Mouse (Mus musculus): ENCODE results near the gene Plod2.

DNA sequence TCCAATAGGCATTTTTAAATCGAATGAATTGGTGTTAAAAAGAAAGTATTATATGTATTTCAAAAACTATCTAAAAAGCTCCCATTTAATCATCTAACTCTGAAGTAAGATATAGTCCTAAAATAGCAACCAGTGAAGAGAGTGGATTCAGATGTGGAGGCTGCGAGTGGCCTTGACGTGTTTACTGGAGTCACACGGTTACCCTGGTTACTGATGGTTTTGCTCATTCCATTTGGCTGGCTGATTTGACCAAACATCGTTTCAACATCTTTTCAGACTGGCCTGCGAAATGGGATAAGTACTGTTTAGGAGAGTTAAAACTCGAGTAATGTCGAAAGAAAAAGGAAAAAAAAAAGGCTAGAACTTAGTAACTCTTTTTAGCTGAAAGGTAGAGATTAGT, 71.2 kb downstream of the Plod2 start:
- no peak for TF ChIP-seq CTCF (IDR thresholded peaks at IDR 0.05; ENCODE audit: borderline replicate concordance, insufficient read depth, low read depth, low read length)
- no peak for TF ChIP-seq POLR2A (IDR thresholded peaks at IDR 0.05; ENCODE audit: borderline replicate concordance, insufficient read depth, low read length)
